Mouse (Mus musculus) liver, adult 2 months (tissue): ENCODE measurements around the gene Lrp5. TPM values are rescaled to one million over a fixed set of nuclear protein-coding genes. Genes with fewer than 3 reads are reported as not detected.

Experiments used
- DNase-seq: peaks from one replicate; pipeline ENCODE4 v3.0.0-alpha.2; 2011; ENCODE audit warnings: low read depth, low spot score; ENCODE audit errors: extremely low read depth
- H3K27ac ChIP-seq: fragments of 200-500 bp; replicated peaks from 2 replicates; pipeline ENCODE4 v1.5.1; 2012; ENCODE audit warnings: low read depth, mild to moderate bottlenecking, control low read depth, inconsistent platforms, low read length; ENCODE audit not compliant: insufficient read depth
- H3K27me3 ChIP-seq: fragments of 200-500 bp; 2 replicates; pipeline ENCODE4 v1.6.1; 2012; ENCODE audit warnings: mild to moderate bottlenecking, moderate library complexity, low read length, inconsistent platforms; ENCODE audit not compliant: control insufficient read depth, insufficient read depth
- H3K36me3 ChIP-seq: fragments of 200-500 bp; 2 replicates; pipeline ENCODE4 v1.6.1; 2012; ENCODE audit warnings: low read length, inconsistent platforms; ENCODE audit not compliant: control insufficient read depth, insufficient read depth
- H3K4me1 ChIP-seq: fragments of 200-500 bp; 2 replicates; pipeline ENCODE4 v1.6.1; 2011; ENCODE audit warnings: low read length; ENCODE audit not compliant: control insufficient read depth, insufficient read depth
- H3K4me3 ChIP-seq: fragments of 200-500 bp; 2 replicates; pipeline ENCODE4 v1.5.1; 2011; ENCODE audit warnings: low read depth, mild to moderate bottlenecking, control low read depth, low read length, moderate library complexity; ENCODE audit not compliant: insufficient read depth
- H3K79me2 ChIP-seq: fragments of 200-500 bp; 2 replicates; pipeline ENCODE4 v1.6.1; 2012; ENCODE audit warnings: inconsistent platforms, mild to moderate bottlenecking, low read length, moderate library complexity; ENCODE audit not compliant: control insufficient read depth, insufficient read depth
- H3K9ac ChIP-seq: fragments of 200-500 bp; 2 replicates; pipeline ENCODE4 v1.6.1; 2012; ENCODE audit warnings: low read depth, mild to moderate bottlenecking, control low read depth, inconsistent platforms, low read length
- CTCF ChIP-seq: fragments of 200-500 bp; IDR thresholded peaks from 2 replicates; pipeline ENCODE4 v1.5.1; 2011; ENCODE audit warnings: low read depth, low read length, control low read depth
- POLR2A ChIP-seq: fragments of 200-500 bp; IDR thresholded peaks from 2 replicates; pipeline ENCODE4 v1.6.1; 2011; ENCODE audit warnings: low read length, control low read depth; ENCODE audit not compliant: insufficient read depth; ENCODE audit errors: extremely low read depth
- WGBS: fragments of 180-500 bp; shearing (Covaris S2); methylation state at CpG from one replicate; pipeline ENCODE4 v1.1.7; 2018; 5-methylcytosine and 5-hydroxymethylcytosine counted together
- polyA plus RNA-seq: library from polyadenylated mRNA; depleted of rRNA; stranded (reverse); fragments of >200 nt; gene quantifications from 2 replicates; pipeline ENCODE4 v1.2.3, GENCODE M21; 2012
- total RNA-seq: library from RNA; depleted of rRNA; stranded (reverse); fragments of >200 nt; gene quantifications from 2 replicates; pipeline ENCODE4 v1.2.3, GENCODE M21; 2014

The Lrp5 gene
- total and polyA plus RNA-seq, 2 experiments: 14.1 to 32.6 TPM

GRCm38 (mm10) chr19:3723170-3723569 is 36.8 kb upstream of the Lrp5 start:
- no peak for TF ChIP-seq POLR2A
- no peak for TF ChIP-seq CTCF

GRCm38 (mm10) chr19:3719362-3719891 is 33.1 kb upstream of the Lrp5 start:
- under 1% methylated on average over 27 of the region's 27 CpGs for WGBS
- Histone ChIP-seq H3K27ac (peak overlapping the region; percentile 50), H3K4me1 (peaks cover 13% of the 10 kb centered on the region; the same call in 1 of the 2 replicates), H3K9ac (peak overlapping the region; percentile 55), H3K27me3 (no peaks in the 10 kb centered on the region), H3K4me3 (peak overlapping the region; percentile 48), H3K36me3 (peaks cover 22% of the 10 kb centered on the region; the same call in 1 of the 2 replicates), H3K79me2 (no peaks in the 10 kb centered on the region)
- TF ChIP-seq CTCF (peak; percentile 88), POLR2A (no peak)
- DNase-seq: no peak

More at GRCm38 (mm10) chr19:3723170-3723569, 36.8 kb upstream of the Lrp5 start:
- no peaks in the 10 kb centered on the region for H3K27me3 ChIP-seq
- H3K36me3 ChIP-seq: no peaks in the 10 kb centered on the region
- WGBS: 90% methylated on average over 9 of the region's 9 CpGs
- DNase-seq: no peak
- H3K27ac ChIP-seq: no peak overlapping the region
- no peak overlapping the region for H3K4me3 ChIP-seq
- no peaks in the 10 kb centered on the region for H3K79me2 ChIP-seq
- peaks cover 10% of the 10 kb centered on the region; the same call in 1 of the 2 replicates for H3K4me1 ChIP-seq
- H3K9ac ChIP-seq: no peak overlapping the region

GRCm38 (mm10) chr19:3718481-3719361 is 32.4 kb upstream of the Lrp5 start:
- TF ChIP-seq CTCF (peak; percentile 87), POLR2A (no peak)
- H3K4me3 ChIP-seq: peak overlapping the region; percentile 48
- H3K36me3 ChIP-seq: peaks cover 22% of the 10 kb centered on the region; the same call in 1 of the 2 replicates
- peaks cover 13% of the 10 kb centered on the region; the same call in 1 of the 2 replicates for H3K4me1 ChIP-seq
- 20% methylated on average over 19 of the region's 19 CpGs for WGBS
- peak overlapping the region; percentile 50 for H3K27ac ChIP-seq
- H3K27me3 ChIP-seq: no peaks in the 10 kb centered on the region
- H3K79me2 ChIP-seq: no peaks in the 10 kb centered on the region
- DNase-seq: peak; percentile 84
- peak overlapping the region; percentile 55 for H3K9ac ChIP-seq

GRCm38 (mm10) chr19:3714381-3714780 is 28.0 kb upstream of the Lrp5 start:
- Histone ChIP-seq H3K36me3 (peaks cover 24% of the 10 kb centered on the region; the same call in 1 of the 2 replicates), H3K4me1 (peaks cover 24% of the 10 kb centered on the region), H3K79me2 (peaks cover 16% of the 10 kb centered on the region), H3K9ac (no peak overlapping the region), H3K27ac (no peak overlapping the region), H3K4me3 (no peak overlapping the region), H3K27me3 (no peaks in the 10 kb centered on the region)
- TF ChIP-seq POLR2A: no peak
- no peak for TF ChIP-seq CTCF
- 92% methylated on average over 6 of the region's 6 CpGs for WGBS
- DNase-seq: no peak

- H3K27me3 ChIP-seq: no peaks in the 10 kb centered on the region
- H3K4me1 ChIP-seq: peaks cover 17% of the 10 kb centered on the region
- peak; percentile 57 for DNase-seq
- peaks cover 6% of the 10 kb centered on the region; the same call in 1 of the 2 replicates for H3K36me3 ChIP-seq
- H3K4me3 ChIP-seq: no peak overlapping the region
- no peak overlapping the region for H3K27ac ChIP-seq
- peaks cover 17% of the 10 kb centered on the region for H3K79me2 ChIP-seq
- TF ChIP-seq POLR2A: no peak
- TF ChIP-seq CTCF: no peak
- no peak overlapping the region for H3K9ac ChIP-seq
- 25% methylated on average over 2 of the region's 2 CpGs for WGBS
Measured at GRCm38 (mm10) chr19:3710436-3710835, 24.1 kb upstream of the Lrp5 start.
